Mouse (Mus musculus) heart, adult 2 months (tissue): Measurements from ENCODE around the gene Aak1.

Experiments used
- CTCF ChIP-seq: fragments of 200-600 bp; IDR thresholded peaks from 2 replicates; pipeline ENCODE4 v1.8.1; 2022; ENCODE audit warnings: antibody characterized with exemption, mild to moderate bottlenecking, moderate library complexity
- EP300 ChIP-seq: fragments of 200-500 bp; IDR thresholded peaks from 2 replicates; pipeline ENCODE4 v1.6.1; 2011; ENCODE audit warnings: low read depth, low read length, control low read depth; ENCODE audit not compliant: insufficient read depth
- POLR2A ChIP-seq: fragments of 200-500 bp; IDR thresholded peaks from 2 replicates; pipeline ENCODE4 v1.6.1; 2011; ENCODE audit warnings: mild to moderate bottlenecking, low read depth, low read length, control low read depth; ENCODE audit not compliant: insufficient read depth

DNA sequence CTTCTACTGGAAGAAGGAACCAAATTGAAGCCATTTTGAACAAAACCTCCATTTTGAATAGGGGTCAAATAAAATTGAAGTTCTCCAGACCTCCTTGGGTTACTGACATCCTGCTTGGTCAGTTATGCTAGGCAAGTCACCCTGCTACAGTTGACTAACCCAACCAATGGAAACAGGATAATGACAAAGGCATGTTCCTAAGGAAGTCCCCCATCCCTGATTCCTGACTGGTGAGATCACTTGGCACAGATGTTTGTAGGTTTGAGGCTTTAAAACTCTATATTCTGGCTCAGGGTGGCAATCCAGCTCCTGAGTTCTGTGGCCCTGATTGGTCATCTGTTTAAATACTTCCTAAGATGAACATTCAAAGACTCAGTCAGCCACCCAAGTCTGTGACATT is 156.3 kb downstream of the Aak1 start:
- no peak for TF ChIP-seq EP300
- TF ChIP-seq POLR2A = no peak
- TF ChIP-seq CTCF = no peak
